ENCODE assay signal across 21 mouse cellular contexts in genomic region chr14:79499326-79499725, GRCm38 (mm10). TPM values are rescaled to one million over a fixed set of nuclear protein-coding genes. Genes with fewer than 3 reads are reported as not detected.
DNase-seq lines count a peak whose midpoint lies in the region; ATAC-seq lines count a peak whose summit lies in the region.
"Had no signal": no experiment of that assay in that cellular context is flagged by ENCODE, and none has a peak within 500 bp of the region (broad histone marks: within the 10 kb centered on the region; RNA-seq: fewer than 3 reads in every experiment).

No protein-coding gene starts in this region.

- no peak overlapping the region for H3K4me3 ChIP-seq in heart, embryonic 11.5 days (ENCODE audit: low read depth, low read length)
- no peak overlapping the region for H3K4me3 ChIP-seq in heart, embryonic 12.5 days
- H3K4me3 ChIP-seq in liver, embryonic 16.5 days (ENCODE audit: low read depth, low read length): no peak overlapping the region
- H3K4me3 ChIP-seq: forebrain, embryonic 12.5 days; intestine, embryonic 15.5 days; left cerebral cortex, adult 2 months had no signal

- H3K4me2 ChIP-seq in heart, embryonic 11.5 days: no peak overlapping the region
- H3K4me2 ChIP-seq in heart, embryonic 12.5 days: no peak overlapping the region
- no peak overlapping the region for H3K4me2 ChIP-seq in liver, embryonic 16.5 days (ENCODE audit: low read depth, low read length)
- H3K4me2 ChIP-seq: forebrain, embryonic 12.5 days; intestine, embryonic 15.5 days; lung, embryonic 14.5 days had no signal

- H3K36me3 ChIP-seq in heart, embryonic 11.5 days (ENCODE audit: control insufficient read depth, insufficient read depth, low read length): no peaks in the 10 kb centered on the region
- H3K36me3 ChIP-seq in heart, embryonic 12.5 days: peaks cover 7% of the 10 kb centered on the region; the same call in 1 of the 2 replicates
- H3K36me3 ChIP-seq in liver, embryonic 16.5 days (ENCODE audit: control insufficient read depth, insufficient read depth): peaks cover 3% of the 10 kb centered on the region; the same call in 1 of the 2 replicates
- H3K36me3 ChIP-seq: forebrain, embryonic 12.5 days; intestine, embryonic 15.5 days had no signal

- ATAC-seq in heart, embryonic 11.5 days (replicated peaks; ENCODE audit: insufficient number of reproducible peaks, low FRiP score, low TSS enrichment): no peak
- ATAC-seq in heart, embryonic 12.5 days (ENCODE audit: insufficient number of reproducible peaks, low FRiP score): no peak
- peak; percentile 65 to 66 for ATAC-seq in hematopoietic stem cell, adult 5-6 weeks (replicated peaks in 1 of 2; ENCODE audit: insufficient read depth in 1 of 2, low FRiP score in 2 of 2, low TSS enrichment in 1 of 2, low read depth in 1 of 2, poor library complexity in 2 of 2, severe bottlenecking in 2 of 2)
- 0 out of 2 replicates have a peak, but pooled peaks have one; percentile 23 for ATAC-seq in liver, embryonic 16.5 days (ENCODE audit: low read depth)
- ATAC-seq: intestine, embryonic 15.5 days had no signal

- H3K4me1 ChIP-seq in heart, embryonic 11.5 days (ENCODE audit: control insufficient read depth, insufficient read depth, low read length): peaks cover 25% of the 10 kb centered on the region
- H3K4me1 ChIP-seq in heart, embryonic 12.5 days (replicated peaks): peaks cover 25% of the 10 kb centered on the region
- H3K4me1 ChIP-seq in liver, embryonic 16.5 days (ENCODE audit: control insufficient read depth, low read depth, low read length): peaks cover 34% of the 10 kb centered on the region
- H3K4me1 ChIP-seq: forebrain, embryonic 12.5 days had no signal

- no peaks in the 10 kb centered on the region for H3K9me3 ChIP-seq in heart, embryonic 11.5 days (replicated peaks; ENCODE audit: control insufficient read depth, low read length)
- peaks cover 5% of the 10 kb centered on the region; the same call in 1 of the 2 replicates for H3K9me3 ChIP-seq in heart, embryonic 12.5 days (replicated peaks)
- H3K9me3 ChIP-seq in liver, embryonic 16.5 days (replicated peaks; ENCODE audit: control insufficient read depth, low read length): no peaks in the 10 kb centered on the region
- H3K9me3 ChIP-seq: forebrain, embryonic 12.5 days; intestine, embryonic 15.5 days had no signal

- peak; percentile 66 for DNase-seq in CD4-positive, CD25-positive, alpha-beta regulatory T cell, adult 2 months (ENCODE audit: low read depth, low spot score)
- DNase-seq in right cerebral cortex, adult 2 months (ENCODE audit: low spot score in 2 of 2): no peak
- no peak for DNase-seq in gastrocnemius, adult 18-20 months (ENCODE audit: low spot score)
- no peak for DNase-seq in ovary, adult 18-20 months (ENCODE audit: low spot score)
- DNase-seq: B cell, adult 2 months; cerebellum, postnatal 14 days; gastrocnemius, postnatal 25 days; heart, postnatal 4 days; kidney, postnatal 10 days; lung, embryonic 14.5 days; midbrain, embryonic 14.5 days; spleen, adult 18-20 months; thymus, adult 2 months had no signal

- 54% methylated on average over 9 of the region's 9 CpGs for WGBS in heart, embryonic 11.5 days (ENCODE audit: insufficient replicate concordance)
- 45% methylated on average over 9 of the region's 9 CpGs for WGBS in heart, embryonic 12.5 days
- WGBS in liver, embryonic 16.5 days (ENCODE audit: insufficient replicate concordance): 32% methylated on average over 9 of the region's 9 CpGs

- H3K27ac ChIP-seq in heart, embryonic 11.5 days (ENCODE audit: low read depth, low read length): no peak overlapping the region
- no peak overlapping the region for H3K27ac ChIP-seq in heart, embryonic 12.5 days (ENCODE audit: poor library complexity, severe bottlenecking)
- H3K27ac ChIP-seq in liver, embryonic 16.5 days (ENCODE audit: low read length): no peak overlapping the region
- H3K27ac ChIP-seq: forebrain, embryonic 12.5 days; intestine, embryonic 15.5 days; left cerebral cortex, adult 2 months; macrophage had no signal

- H3K27me3 ChIP-seq in heart, embryonic 11.5 days (ENCODE audit: control insufficient read depth, insufficient read depth, low read length): no peaks in the 10 kb centered on the region
- H3K27me3 ChIP-seq in heart, embryonic 12.5 days (replicated peaks): no peaks in the 10 kb centered on the region
- no peaks in the 10 kb centered on the region for H3K27me3 ChIP-seq in liver, embryonic 16.5 days (ENCODE audit: control insufficient read depth, insufficient read depth, low read depth, low read length)
- H3K27me3 ChIP-seq: forebrain, embryonic 12.5 days; intestine, embryonic 15.5 days had no signal

- 0 out of 2 replicates have a peak overlapping the region, but pooled peaks have one; percentile 22 for H3K9ac ChIP-seq in heart, embryonic 11.5 days (ENCODE audit: low read depth, low read length)
- H3K9ac ChIP-seq in heart, embryonic 12.5 days: no peak overlapping the region
- H3K9ac ChIP-seq in liver, embryonic 16.5 days (ENCODE audit: low read depth, low read length): no peak overlapping the region
- H3K9ac ChIP-seq: forebrain, embryonic 12.5 days; intestine, embryonic 15.5 days; lung, embryonic 14.5 days had no signal

RNA-seq across cellular contexts. Expression of gene Wbp4, which starts 18.0 kb away (rescaled TPM):
- polyA plus RNA-seq in heart, embryonic 11.5 days (2014; fragmentation: Nextera tagmentation; extraction: Ambion mirVana): 35.7 and 38.2 TPM in 2 replicates
- 29.5 and 30.6 TPM in 2 replicates for polyA plus RNA-seq in heart, embryonic 12.5 days (2016; fragmentation: Nextera tagmentation; extraction: Ambion mirVana)
- total RNA-seq in hematopoietic stem cell, adult 5-6 weeks (2017): 67.9 and 89.1 TPM in 2 replicates
- 13.0 and 13.1 TPM in 2 replicates for polyA plus RNA-seq in liver, embryonic 16.5 days (2015; fragmentation: Nextera tagmentation; extraction: Ambion mirVana)
- total RNA-seq in gastrocnemius, adult 18-20 months (2021): 10 to 100 TPM; 20.7 to 23.5 TPM

RNA-seq across cellular contexts. Expression of gene Elf1, which starts 18.3 kb away (rescaled TPM):
- polyA plus RNA-seq in heart, embryonic 11.5 days (2014; fragmentation: Nextera tagmentation; extraction: Ambion mirVana): 8.3 and 8.6 TPM in 2 replicates
- 10.5 and 11.0 TPM in 2 replicates for polyA plus RNA-seq in heart, embryonic 12.5 days (2016; fragmentation: Nextera tagmentation; extraction: Ambion mirVana)
- 323 and 335 TPM in 2 replicates for total RNA-seq in hematopoietic stem cell, adult 5-6 weeks (2017)
- 7.8 and 8.8 TPM in 2 replicates for polyA plus RNA-seq in liver, embryonic 16.5 days (2015; fragmentation: Nextera tagmentation; extraction: Ambion mirVana)
- total RNA-seq in gastrocnemius, adult 18-20 months (2021): 1 to 10 TPM; 3.8 to 6.4 TPM

RNA-seq across cellular contexts. Expression of gene Kbtbd6, which starts 47.7 kb away (rescaled TPM):
- polyA plus RNA-seq in heart, embryonic 11.5 days (2014; fragmentation: Nextera tagmentation; extraction: Ambion mirVana): 2.5 and 3.2 TPM in 2 replicates
- 2.0 and 2.9 TPM in 2 replicates for polyA plus RNA-seq in heart, embryonic 12.5 days (2016; fragmentation: Nextera tagmentation; extraction: Ambion mirVana)
- total RNA-seq in hematopoietic stem cell, adult 5-6 weeks (2017): 3.5 and 3.6 TPM in 2 replicates
- polyA plus RNA-seq in liver, embryonic 16.5 days (2015; fragmentation: Nextera tagmentation; extraction: Ambion mirVana): 2.5 and 2.9 TPM in 2 replicates
- under 1 TPM in 1 of 2 experiments, not detected in 1; 0.14 TPM for total RNA-seq in gastrocnemius, adult 18-20 months (2021)
- total RNA-seq: gastrocnemius, postnatal 25 days had no signal

Comparison
In these comparisons a context has a peak if more than half of its experiments do, and no peak if none do; other contexts are left out.
1. ATAC-seq: peak in hematopoietic stem cell, adult 5-6 weeks (2 of 2) and liver, embryonic 16.5 days (single experiment); none in heart, embryonic 11.5 days (single experiment) and heart, embryonic 12.5 days (single experiment).